Mouse (Mus musculus): ENCODE measurements around the gene Shank2. TPM values are rescaled to one million over a fixed set of nuclear protein-coding genes. Genes with fewer than 3 reads are reported as not detected.

Gene Shank2
- total RNA-seq, 2 experiments from 2014 or later: 0.18 TPM; not detected in 1

GRCm38 (mm10) chr7:144316224-144316623, 314.5 kb downstream of the Shank2 start:
- ATAC-seq (ENCODE audit: poor library complexity, severe bottlenecking): no peak

GRCm38 (mm10) chr7:144316797-144317196, 315.1 kb downstream of the Shank2 start:
- no peak for ATAC-seq (ENCODE audit: poor library complexity, severe bottlenecking)

GRCm38 (mm10) chr7:144324077-144324476, 322.3 kb downstream of the Shank2 start:
- no peak for ATAC-seq (ENCODE audit: poor library complexity, severe bottlenecking)

GRCm38 (mm10) chr7:144324861-144325260, 323.1 kb downstream of the Shank2 start:
- no peak for ATAC-seq (ENCODE audit: poor library complexity, severe bottlenecking)

- no peak for ATAC-seq (ENCODE audit: poor library complexity, severe bottlenecking)
Measured at GRCm38 (mm10) chr7:144325603-144326002, 323.9 kb downstream of the Shank2 start.

- no peak for ATAC-seq (ENCODE audit: poor library complexity, severe bottlenecking)
Measured at GRCm38 (mm10) chr7:144329403-144329890, 327.7 kb downstream of the Shank2 start.

- no peak for ATAC-seq (ENCODE audit: poor library complexity, severe bottlenecking)
Measured at GRCm38 (mm10) chr7:144336626-144337025, 334.9 kb downstream of the Shank2 start.

- no peak for ATAC-seq (ENCODE audit: poor library complexity, severe bottlenecking)
Measured at GRCm38 (mm10) chr7:144338694-144339093, 337.0 kb downstream of the Shank2 start.

- no peak for ATAC-seq (ENCODE audit: poor library complexity, severe bottlenecking)
Measured at GRCm38 (mm10) chr7:144340376-144340775, 338.6 kb downstream of the Shank2 start.

GRCm38 (mm10) chr7:144366133-144366532, 364.4 kb downstream of the Shank2 start:
- no peak for ATAC-seq (ENCODE audit: poor library complexity, severe bottlenecking)

- no peak for ATAC-seq (ENCODE audit: poor library complexity, severe bottlenecking)
Measured at GRCm38 (mm10) chr7:144373059-144373458, 371.3 kb downstream of the Shank2 start.

GRCm38 (mm10) chr7:144375483-144375882, 373.8 kb downstream of the Shank2 start:
- no peak for ATAC-seq (ENCODE audit: poor library complexity, severe bottlenecking)

- ATAC-seq (ENCODE audit: poor library complexity, severe bottlenecking): no peak
Measured at GRCm38 (mm10) chr7:144378254-144378653, 376.5 kb downstream of the Shank2 start.

- ATAC-seq (ENCODE audit: poor library complexity, severe bottlenecking): no peak
Measured at GRCm38 (mm10) chr7:144379243-144379884, 377.6 kb downstream of the Shank2 start.

- no peak for ATAC-seq (ENCODE audit: poor library complexity, severe bottlenecking)
Measured at GRCm38 (mm10) chr7:144381588-144381987, 379.9 kb downstream of the Shank2 start.

- no peak for ATAC-seq (ENCODE audit: poor library complexity, severe bottlenecking)
Measured at GRCm38 (mm10) chr7:144387537-144387936, 385.8 kb downstream of the Shank2 start.

GRCm38 (mm10) chr7:144389704-144390103, 388.0 kb downstream of the Shank2 start:
- ATAC-seq (ENCODE audit: poor library complexity, severe bottlenecking): no peak

- ATAC-seq (ENCODE audit: poor library complexity, severe bottlenecking): no peak
Measured at GRCm38 (mm10) chr7:144390676-144391075, 388.9 kb downstream of the Shank2 start.

GRCm38 (mm10) chr7:144391727-144392126, 390.0 kb downstream of the Shank2 start:
- ATAC-seq (ENCODE audit: poor library complexity, severe bottlenecking): no peak

GRCm38 (mm10) chr7:144402492-144402891, 400.8 kb downstream of the Shank2 start:
- no peak for ATAC-seq (ENCODE audit: poor library complexity, severe bottlenecking)

GRCm38 (mm10) chr7:144407675-144408074, 405.9 kb downstream of the Shank2 start:
- ATAC-seq (ENCODE audit: poor library complexity, severe bottlenecking): no peak

GRCm38 (mm10) chr7:144408464-144409000, 406.8 kb downstream of the Shank2 start:
- ATAC-seq (ENCODE audit: poor library complexity, severe bottlenecking): no peak

GRCm38 (mm10) chr7:144409682-144410081, 408.0 kb downstream of the Shank2 start:
- ATAC-seq (ENCODE audit: poor library complexity, severe bottlenecking): no peak

Measured in megakaryocyte, adult 5-6 weeks (primary cell).